Mouse (Mus musculus) common myeloid progenitor, adult 5-6 weeks (primary cell): ENCODE data around the gene Prkrip1. TPM values are rescaled to one million over a fixed set of nuclear protein-coding genes. Genes with fewer than 3 reads are reported as not detected.

Experiments
- total RNA-seq: library from RNA; stranded (forward); fragments of 200-1000, 187-1606 nt; gene quantifications from 2 replicates; pipeline ENCODE4 v1.2.3, GENCODE M21; 2017

The Prkrip1 gene
- total RNA-seq, 1 experiment from 2014 or later: 24.2 TPM

Other genes starting within 250 kb of the Prkrip1 start
- 1.0 and 1.3 TPM in 2 replicates for gene Ssc4d, start 224.4 kb downstream of the Prkrip1 start, total RNA-seq
- gene Zp3, start 218.9 kb downstream of the Prkrip1 start, total RNA-seq: not detected in 2 replicates
- 4.8 and 5.9 TPM in 2 replicates for gene Dtx2, start 204.2 kb downstream of the Prkrip1 start, total RNA-seq
- not detected in 2 replicates for gene Upk3b, start 160.5 kb downstream of the Prkrip1 start, total RNA-seq
- not detected in 2 replicates for gene Upk3bl, start 144.5 kb downstream of the Prkrip1 start, total RNA-seq
- gene Rasa4, start 115.0 kb downstream of the Prkrip1 start, total RNA-seq: 23.9 and 35.9 TPM in 2 replicates
- gene Polr2j, start 82.3 kb downstream of the Prkrip1 start, total RNA-seq: 158 and 163 TPM in 2 replicates
- gene Lrwd1, start 62.9 kb downstream of the Prkrip1 start, total RNA-seq: 48.9 and 57.0 TPM in 2 replicates
- gene Alkbh4, start 62.8 kb downstream of the Prkrip1 start, total RNA-seq: 11.8 and 14.3 TPM in 2 replicates
- 26.4 and 33.7 TPM in 2 replicates for gene Orai2, start 28.2 kb downstream of the Prkrip1 start, total RNA-seq
- 4.3 and 8.7 TPM in 2 replicates for gene Sh2b2, start 47.6 kb upstream of the Prkrip1 start, total RNA-seq